Mouse (Mus musculus) T-helper 1 cell (primary cell): ENCODE results near the gene Tha1.

Experiments
- in situ Hi-C: fragments of 300-600 bp; cut with MboI, MseI; formaldehyde crosslinking; loops from one replicate; pipeline ENCODE4 v1.15.1; 2025; ENCODE audit warnings: high pct_unique_total_duplicates

The Tha1 gene

DNA sequence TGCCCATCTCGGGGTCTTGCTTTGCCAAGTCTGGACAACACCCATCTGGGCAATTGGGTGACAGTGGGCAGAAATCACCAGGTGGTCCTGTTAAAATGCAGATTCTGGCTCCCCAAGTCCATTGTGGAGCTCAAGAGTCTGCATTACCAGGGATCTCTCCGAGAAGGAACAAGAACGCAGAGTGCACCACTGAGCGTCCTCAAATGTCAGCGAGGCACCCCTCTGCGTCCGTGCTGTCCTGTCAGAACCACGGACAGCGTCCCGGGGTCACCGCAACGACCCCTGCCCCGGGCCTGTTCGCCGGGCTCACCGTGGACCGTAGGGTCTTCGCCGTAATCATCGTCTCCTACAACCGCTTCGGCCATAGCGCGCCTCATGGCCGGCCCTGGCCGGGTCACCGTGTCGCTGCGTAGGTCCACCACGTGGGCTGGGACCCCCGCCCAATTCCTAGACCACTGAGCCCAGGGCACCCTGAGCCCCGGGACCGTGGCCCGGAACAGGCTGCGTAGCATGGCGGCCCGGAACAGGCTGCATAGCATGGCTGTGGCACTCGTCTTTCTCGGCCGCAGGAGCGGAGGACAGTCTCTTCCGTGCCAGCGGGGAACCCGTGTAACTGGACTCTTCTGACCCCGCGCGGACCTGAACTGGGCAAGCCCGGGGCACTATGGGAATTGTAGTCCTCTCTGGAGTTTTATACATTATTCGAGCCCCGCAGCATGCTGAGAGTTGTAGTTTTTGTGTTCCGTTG, at the start of gene Tha1:
TSS of gene Tha1 (minus strand) at position 621 of the 748 bp plus-strand sequence.
- in situ Hi-C loops: loop anchor here (5.0 kb wide), 2 partner anchors 94 to 209 kb away; no protein-coding TSS in a partner anchor

DNA sequence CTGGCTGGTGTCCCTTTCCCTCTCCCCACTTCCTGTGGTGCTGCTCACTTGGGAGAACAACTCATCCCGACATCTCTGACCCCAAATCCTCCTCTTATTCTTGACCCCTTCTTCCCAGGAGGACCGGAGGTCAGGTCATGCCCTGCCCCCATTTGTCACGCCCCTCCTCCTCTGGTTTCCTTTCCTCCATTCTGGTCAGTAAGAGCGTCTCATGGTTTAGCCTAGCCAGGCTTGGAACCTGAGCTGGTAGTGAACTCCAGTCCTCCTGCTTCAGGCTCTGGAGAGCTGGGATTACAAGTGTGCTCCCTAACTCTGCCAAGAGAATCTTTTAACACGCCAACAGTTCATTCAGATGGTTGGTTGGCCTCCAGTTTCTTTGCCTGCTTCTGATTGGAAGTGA, 45.9 kb upstream of the Tha1 start:
- in situ Hi-C loops: loop anchor here (5.0 kb wide), 1 partner anchor 52 kb away; no protein-coding TSS in a partner anchor

DNA sequence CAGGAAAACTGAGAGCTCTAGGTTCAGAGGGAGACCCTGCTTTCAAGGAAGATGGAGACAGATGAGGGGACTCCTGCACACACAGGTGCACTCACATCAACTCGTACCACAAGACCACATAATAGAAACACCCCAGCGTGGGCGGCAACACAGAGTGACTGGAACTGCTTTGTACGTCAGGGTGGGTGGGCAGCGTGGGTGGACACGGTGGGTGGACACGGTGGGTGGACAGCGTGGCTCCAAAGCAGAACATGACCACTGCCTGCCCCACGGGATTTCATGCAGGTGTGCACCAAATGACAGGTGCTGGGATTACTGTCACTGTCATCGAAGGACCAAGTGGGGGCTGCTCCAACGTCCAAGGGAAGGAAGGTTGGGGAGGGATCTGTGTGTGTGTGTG, 45.3 kb upstream of the Tha1 start:
- in situ Hi-C loops: loop anchor here (5.0 kb wide), 1 partner anchor 51 kb away; no protein-coding TSS in a partner anchor

- in situ Hi-C loops: loop anchor here (5.0 kb wide), 1 partner anchor 49 kb away; no protein-coding TSS in a partner anchor
These were observed 42.6 kb upstream of the Tha1 start for GRCm38 (mm10) chr11:117915837-117916236.

- in situ Hi-C loops: loop anchor here (5.0 kb wide), 1 partner anchor 48 kb away; no protein-coding TSS in a partner anchor
These were observed 42.1 kb upstream of the Tha1 start for GRCm38 (mm10) chr11:117915341-117915740.

- in situ Hi-C loops: no loop called here
These were observed 41.2 kb upstream of the Tha1 start for GRCm38 (mm10) chr11:117914531-117914930.

- in situ Hi-C loops: no loop called here
These were observed 39.5 kb upstream of the Tha1 start for GRCm38 (mm10) chr11:117912684-117913352.

DNA sequence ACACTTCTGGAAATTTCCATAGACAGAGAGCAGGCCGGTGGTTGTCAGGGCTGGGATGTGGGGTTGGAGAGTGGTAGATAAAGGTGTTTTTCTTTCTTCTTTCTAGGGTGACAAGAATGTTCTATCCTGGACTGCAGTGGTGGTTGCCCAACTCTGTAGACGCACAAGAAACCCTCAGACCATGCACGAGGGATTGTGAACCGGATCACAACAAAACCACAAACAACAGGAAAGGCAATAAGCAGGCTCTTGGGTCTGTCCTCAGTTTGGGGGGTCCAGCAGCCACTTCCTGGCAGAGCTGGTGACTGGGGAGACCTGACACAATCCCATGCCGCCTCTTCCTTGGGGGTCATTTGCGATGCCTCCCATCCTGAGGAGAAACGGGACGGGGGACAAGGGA, 36.1 kb upstream of the Tha1 start:
- in situ Hi-C loops: no loop called here

GRCm38 (mm10) chr11:117904442-117904841, 31.2 kb upstream of the Tha1 start:
- in situ Hi-C loops: no loop called here

GRCm38 (mm10) chr11:117902282-117902681, 29.0 kb upstream of the Tha1 start:
- in situ Hi-C loops: no loop called here

- in situ Hi-C loops: no loop called here
These were observed 23.3 kb upstream of the Tha1 start for GRCm38 (mm10) chr11:117896533-117896932.

DNA sequence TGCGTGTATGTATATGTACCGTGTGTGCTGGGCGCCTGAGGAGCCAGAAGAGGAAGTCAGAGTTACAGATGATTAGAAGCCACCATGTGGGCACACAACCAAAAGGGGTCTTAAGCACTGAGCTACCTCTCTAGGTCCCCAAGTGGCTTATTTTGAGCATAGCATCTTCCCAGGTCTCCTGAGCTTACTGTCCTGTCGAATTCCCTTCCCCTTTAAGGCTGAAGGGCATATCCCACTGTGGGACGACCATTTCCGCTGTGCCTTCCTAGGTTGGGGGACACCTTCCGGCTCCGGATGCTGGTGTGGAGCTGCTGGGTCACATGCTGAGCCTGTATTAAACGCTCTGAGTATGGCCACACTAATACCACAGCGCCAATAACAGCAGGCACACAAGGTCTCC, 21.4 kb upstream of the Tha1 start:
- in situ Hi-C loops: no loop called here

- in situ Hi-C loops: no loop called here
These were observed 18.9 kb upstream of the Tha1 start for GRCm38 (mm10) chr11:117892199-117892598.

GRCm38 (mm10) chr11:117891581-117892175, 18.4 kb upstream of the Tha1 start:
- in situ Hi-C loops: no loop called here

GRCm38 (mm10) chr11:117890519-117891282, 17.4 kb upstream of the Tha1 start:
- in situ Hi-C loops: no loop called here

- in situ Hi-C loops: loop anchor here (5.0 kb wide), 2 partner anchors 52 to 1158 kb away; no protein-coding TSS in a partner anchor
These were observed 16.6 kb upstream of the Tha1 start for GRCm38 (mm10) chr11:117889887-117890340.

GRCm38 (mm10) chr11:117888853-117889822, 15.9 kb upstream of the Tha1 start:
- in situ Hi-C loops: loop anchor here (5.0 kb wide), 2 partner anchors 53 to 1157 kb away; no protein-coding TSS in a partner anchor

DNA sequence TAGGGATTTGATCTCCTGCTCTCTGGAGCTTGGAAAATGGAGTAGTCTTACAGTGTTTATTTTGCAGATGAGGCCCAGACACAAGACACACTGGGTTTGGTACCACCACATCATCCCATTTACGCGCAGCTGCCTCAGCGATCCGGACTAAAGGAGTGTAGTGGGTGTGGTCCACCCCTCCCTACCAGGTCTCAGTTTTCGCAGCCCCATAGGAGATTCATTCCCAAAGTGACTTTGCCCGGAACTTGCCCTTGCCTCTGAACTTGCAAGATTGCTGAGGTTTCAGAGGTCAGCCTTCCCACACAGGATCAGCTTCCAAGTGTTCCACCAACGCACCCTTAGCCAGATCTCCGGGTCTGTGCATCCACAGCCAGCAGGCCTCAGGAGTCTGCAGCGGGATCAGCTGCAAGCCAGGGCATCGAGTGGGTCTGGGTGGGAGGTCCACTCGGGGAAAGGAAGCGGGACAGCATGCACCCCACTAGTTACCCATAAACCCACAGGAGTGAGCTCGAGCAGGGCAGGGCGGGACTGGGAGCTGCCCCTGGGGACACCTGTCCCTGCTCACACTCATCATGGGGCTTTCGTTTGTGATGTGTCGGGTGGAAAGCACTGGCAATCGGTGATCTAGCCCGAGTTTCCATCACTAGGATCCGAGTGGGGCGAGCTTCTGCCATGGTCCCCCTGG, 15.0 kb upstream of the Tha1 start:
- in situ Hi-C loops: loop anchor here (5.0 kb wide), 2 partner anchors 54 to 1156 kb away; no protein-coding TSS in a partner anchor

- in situ Hi-C loops: loop anchor here (5.0 kb wide), 2 partner anchors 56 to 1154 kb away; no protein-coding TSS in a partner anchor
These were observed 12.7 kb upstream of the Tha1 start for GRCm38 (mm10) chr11:117886000-117886399.
